Mouse (Mus musculus) cortical plate, adult 2 months (tissue): Measurements from ENCODE around the gene Hoxa10.

Experiments used
- CTCF ChIP-seq: fragments of 200-500 bp; IDR thresholded peaks from 2 replicates; pipeline ENCODE4 v1.5.1; 2011; ENCODE audit warnings: mild to moderate bottlenecking, control low read depth, low read length; ENCODE audit not compliant: insufficient read depth; ENCODE audit errors: extremely low read depth
- POLR2A ChIP-seq: fragments of 200-500 bp; IDR thresholded peaks from 2 replicates; pipeline ENCODE4 v1.6.1; 2011; ENCODE audit warnings: mild to moderate bottlenecking, low read length, control low read depth; ENCODE audit not compliant: insufficient read depth; ENCODE audit errors: extremely low read depth

- TF ChIP-seq CTCF, result no peak
- TF ChIP-seq POLR2A, result no peak
Observed at GRCm38 (mm10) chr6:52219234-52219942, 21.3 kb downstream of the Hoxa10 start.
